Mouse (Mus musculus) cerebral cortex, adult 2 months (tissue): ENCODE results near the gene Prss54.

ENCODE experiments used
- WGBS: fragments of 180-500 bp; shearing (Covaris S2); methylation state at CpG from one replicate; pipeline ENCODE4 v1.1.7; 2018; 5-methylcytosine and 5-hydroxymethylcytosine counted together

Gene Prss54

GRCm38 (mm10) chr8:95576240-95576639 is at the start of gene Prss54:
TSS of gene Prss54 (minus strand) at chr8:95576340.
- WGBS = 67% methylated on average over 10 of the region's 10 CpGs

DNA sequence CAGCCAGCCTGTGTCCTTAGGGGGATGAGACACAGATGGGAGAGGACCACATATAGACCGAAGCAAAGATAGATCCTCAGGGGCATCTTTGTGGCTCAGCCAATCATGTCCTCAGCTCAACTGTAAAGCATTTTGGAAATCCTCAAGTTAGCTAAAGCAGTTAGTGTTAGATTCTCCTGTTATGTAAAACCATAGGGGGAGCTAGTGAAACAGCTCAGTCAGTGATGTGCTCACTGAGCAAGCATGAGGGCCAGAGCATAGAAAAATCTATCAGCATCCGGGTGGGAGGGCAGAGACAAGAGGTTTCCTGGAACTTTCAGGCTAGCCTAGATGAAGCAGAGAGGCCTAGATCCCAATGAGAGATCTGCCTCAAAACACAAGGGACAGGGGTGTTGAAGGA is 48.7 kb upstream of the Prss54 start:
- 58% methylated on average over 2 of the region's 2 CpGs for WGBS

- WGBS = 77% methylated on average over 2 of the region's 2 CpGs
Observed at GRCm38 (mm10) chr8:95620046-95620445, 43.9 kb upstream of the Prss54 start.

DNA sequence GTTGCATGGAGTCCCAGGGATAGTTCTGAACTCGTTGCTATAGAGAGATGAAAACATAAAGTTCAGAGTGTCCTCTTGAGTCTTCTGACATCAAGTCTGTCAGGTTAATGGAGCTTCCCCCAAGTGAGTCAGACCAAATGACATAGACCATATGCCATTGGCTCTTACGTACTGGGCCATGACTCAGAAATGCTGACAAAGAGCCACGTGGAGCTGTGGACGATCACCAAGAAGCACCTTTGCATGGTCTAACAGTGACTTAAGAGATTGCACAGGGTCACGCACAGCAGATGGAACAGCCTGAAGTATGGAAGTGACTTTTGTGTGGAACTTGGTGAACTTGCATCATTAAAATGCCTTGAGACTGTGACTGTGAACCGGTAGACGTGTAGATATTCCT is 40.2 kb upstream of the Prss54 start:
- WGBS = 92% methylated on average over 7 of the region's 7 CpGs

- WGBS = 79% methylated on average over 5 of the region's 5 CpGs
Observed at GRCm38 (mm10) chr8:95611769-95612168, 35.6 kb upstream of the Prss54 start.

GRCm38 (mm10) chr8:95610749-95611148 is 34.6 kb upstream of the Prss54 start:
- 72% methylated on average over 14 of the region's 14 CpGs for WGBS

GRCm38 (mm10) chr8:95609406-95609805 is 33.3 kb upstream of the Prss54 start:
- WGBS = 81% methylated on average over 5 of the region's 5 CpGs

DNA sequence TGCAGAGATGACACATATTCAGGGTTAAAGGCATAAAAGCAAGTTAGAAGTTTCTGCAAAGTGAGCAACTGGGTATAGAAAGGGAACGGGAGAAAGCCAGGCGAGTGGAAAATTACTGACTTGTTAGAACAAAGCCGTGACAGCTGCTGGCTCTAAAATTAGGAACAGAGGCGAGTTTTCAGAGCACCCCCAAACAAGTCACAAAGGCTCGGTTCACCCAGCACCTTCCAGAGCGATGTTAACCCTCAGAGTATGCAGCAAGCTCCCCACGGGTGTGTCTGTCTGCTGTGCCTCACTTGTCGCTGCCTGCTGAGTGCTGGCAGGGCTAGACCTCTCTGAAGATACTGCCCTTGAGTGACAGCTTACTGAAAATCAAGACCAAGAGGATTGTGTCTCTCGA is 31.1 kb upstream of the Prss54 start:
- 21% methylated on average over 9 of the region's 9 CpGs for WGBS

DNA sequence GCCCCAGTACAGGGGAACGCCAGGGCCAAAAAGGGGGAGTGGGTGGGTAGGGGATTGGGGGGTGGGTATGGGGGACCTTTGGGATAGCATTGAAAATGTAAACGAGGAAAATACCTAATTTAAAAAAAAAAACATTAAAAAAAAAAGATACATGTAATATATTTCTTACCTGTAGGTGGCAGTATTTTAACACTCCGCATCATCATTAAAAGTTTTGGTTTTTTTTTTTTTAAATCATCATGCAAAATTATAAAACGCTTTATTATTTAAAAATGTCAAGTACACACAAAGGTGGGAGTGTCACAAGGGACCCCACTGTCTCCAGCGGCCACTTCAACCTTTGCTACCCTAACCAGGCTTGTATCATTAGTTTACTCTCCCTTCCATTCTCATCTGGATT is 30.4 kb upstream of the Prss54 start:
- 14% methylated on average over 4 of the region's 5 CpGs for WGBS

- 81% methylated on average over 2 of the region's 2 CpGs for WGBS
Observed at GRCm38 (mm10) chr8:95602168-95602567, 26.0 kb upstream of the Prss54 start.

DNA sequence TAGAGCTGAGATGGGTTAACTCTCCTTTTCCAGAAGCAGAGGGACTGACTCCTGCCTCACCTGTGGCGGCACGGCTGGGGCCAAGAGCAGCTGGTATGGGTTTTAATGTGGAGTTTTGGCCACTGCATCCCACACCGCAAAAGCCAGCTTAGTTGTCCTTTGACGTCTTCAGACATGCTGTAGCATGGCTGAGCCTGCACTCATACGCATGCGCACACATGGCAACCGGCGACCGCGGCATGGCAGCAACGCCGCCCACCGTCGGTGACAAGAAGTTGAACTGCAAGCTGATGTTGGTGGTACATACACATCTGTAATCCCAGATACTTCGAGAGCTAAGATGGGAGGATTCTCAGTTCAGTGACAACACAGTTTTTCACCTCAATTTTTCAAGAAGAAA is 25.2 kb upstream of the Prss54 start:
- 76% methylated on average over 15 of the region's 15 CpGs for WGBS

DNA sequence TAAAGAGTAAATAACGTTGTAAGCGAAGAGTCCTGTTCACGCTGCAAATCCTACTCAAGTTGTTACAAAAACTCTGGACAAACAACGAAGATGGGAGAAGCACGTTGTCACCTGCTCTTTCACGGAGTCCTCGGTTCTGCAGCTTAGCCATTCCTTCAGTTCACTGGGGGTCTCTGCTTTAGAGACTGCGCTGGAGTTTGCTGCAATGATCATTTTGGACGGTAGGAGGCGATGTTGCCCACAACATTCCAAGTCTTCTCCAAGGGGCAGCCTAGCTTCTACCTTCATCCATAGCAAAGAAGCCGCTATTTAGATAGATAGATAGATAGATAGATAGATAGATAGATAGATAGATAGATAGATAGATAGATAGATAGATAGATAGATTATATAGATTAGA is 23.7 kb upstream of the Prss54 start:
- 11% methylated on average over 11 of the region's 11 CpGs for WGBS

DNA sequence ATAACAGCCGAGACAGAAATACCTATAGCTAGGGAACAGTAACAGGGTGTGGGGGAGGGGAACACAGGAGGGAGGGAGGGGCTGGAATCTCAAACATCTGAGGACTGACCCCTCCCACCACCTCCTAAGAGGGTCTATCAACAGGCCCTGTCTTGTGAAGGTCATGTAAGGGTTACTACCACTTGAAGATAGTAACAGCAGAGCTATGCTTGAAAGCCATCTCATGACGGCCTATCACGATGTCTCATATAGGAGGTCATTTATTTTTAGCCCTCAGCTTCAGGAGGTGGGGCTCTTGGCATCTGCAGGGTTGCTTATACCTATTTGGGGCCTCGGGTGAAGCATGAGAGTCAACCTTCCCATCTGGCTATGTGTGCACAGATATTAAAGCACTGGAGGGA is 20.7 kb upstream of the Prss54 start:
- WGBS = 66% methylated on average over 4 of the region's 4 CpGs

DNA sequence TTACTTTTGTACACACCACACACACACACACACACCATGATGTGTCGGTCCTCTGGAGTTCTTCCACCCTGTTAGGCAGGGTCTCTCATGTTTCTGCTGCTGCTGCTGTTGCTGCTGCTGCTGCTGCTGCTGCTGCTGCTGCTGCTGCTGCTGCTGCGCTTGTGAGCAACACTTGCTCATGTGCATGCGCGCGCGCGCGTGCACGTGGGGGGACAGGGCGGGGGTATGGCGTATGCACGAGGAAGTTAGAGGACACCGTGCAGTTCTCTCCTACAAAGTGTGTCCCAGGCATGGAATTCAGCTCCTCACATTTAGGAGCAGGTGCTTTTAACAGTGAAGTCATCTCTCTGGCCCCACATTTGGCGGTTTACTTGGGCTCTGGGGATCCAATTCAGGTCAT is 19.0 kb upstream of the Prss54 start:
- WGBS = 83% methylated on average over 14 of the region's 14 CpGs

DNA sequence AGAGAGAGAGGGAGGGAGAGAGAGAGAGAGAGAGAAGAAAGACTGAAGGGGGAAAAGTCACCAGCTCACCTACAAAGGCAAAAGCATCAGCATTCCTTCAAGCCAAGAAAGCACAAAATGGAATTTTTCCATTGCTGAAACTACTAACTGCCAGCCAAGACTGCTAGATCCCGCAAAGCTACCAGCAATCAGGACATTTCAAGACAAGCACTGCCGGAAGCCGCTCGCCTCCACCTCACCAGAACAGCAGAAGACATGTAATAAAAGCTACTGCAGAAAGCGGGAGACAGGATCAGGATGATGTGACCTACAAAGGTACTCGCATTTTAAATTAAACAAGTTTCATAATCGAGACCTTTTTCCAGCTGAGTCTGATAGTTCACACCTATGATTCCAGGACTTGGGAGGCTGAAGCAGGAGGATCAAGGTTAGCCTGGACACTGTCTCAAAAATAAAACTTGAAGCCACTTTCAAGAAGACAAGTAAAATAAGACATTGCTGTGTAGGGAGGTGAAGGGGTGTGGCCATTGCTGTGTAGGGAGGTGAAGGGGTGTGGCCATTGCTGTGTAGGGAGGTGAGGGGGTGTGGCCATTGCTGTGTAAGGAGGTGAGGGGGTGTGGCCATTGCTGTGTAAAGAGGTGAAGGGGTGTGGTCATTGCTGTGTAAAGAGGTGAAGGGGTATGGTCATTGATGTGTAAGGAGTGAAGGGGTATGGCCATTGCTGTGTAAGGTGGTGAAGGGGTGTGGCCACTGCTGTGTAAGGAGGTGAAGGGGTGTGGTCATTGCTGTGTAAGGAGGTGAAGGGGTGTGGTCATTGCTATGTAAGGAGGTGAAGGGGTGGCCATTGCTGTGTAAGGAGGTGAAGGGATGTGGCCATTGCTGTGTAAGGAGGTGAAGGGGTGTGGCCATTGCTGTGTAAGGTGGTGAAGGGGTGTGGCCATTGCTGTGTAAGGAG is 17.6 kb upstream of the Prss54 start:
- 40% methylated on average over 7 of the region's 7 CpGs for WGBS

DNA sequence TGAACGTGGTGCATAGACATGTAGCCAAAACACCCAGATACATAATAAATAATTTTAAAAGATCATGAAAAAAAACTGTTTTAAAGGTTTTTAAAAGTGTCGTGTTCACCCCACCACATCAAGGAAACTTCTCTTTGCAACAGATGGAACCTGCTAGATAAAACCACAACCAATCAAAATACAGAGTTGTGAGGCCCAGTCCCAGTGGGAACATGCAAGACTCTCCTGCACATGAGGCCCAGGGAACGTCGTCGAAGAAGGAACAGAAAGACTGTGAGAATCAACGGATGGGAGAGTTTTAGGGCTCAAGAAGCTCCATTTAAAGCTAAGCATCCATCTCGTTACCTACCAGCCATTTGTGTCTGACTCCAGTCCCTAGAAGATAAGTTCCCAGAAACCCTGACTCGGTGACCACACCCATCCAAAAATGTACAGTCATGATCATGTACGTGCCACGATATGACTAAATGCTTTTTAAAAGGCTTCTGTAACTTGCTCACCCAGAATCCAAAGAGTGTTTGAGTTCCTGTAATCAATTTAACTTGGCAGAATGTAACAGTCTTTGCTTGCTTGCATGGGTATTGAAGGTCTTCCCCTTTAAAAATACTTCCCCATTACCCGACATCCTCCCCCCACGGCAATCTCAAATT is 16.1 kb upstream of the Prss54 start:
- WGBS = 79% methylated on average over 12 of the region's 12 CpGs

DNA sequence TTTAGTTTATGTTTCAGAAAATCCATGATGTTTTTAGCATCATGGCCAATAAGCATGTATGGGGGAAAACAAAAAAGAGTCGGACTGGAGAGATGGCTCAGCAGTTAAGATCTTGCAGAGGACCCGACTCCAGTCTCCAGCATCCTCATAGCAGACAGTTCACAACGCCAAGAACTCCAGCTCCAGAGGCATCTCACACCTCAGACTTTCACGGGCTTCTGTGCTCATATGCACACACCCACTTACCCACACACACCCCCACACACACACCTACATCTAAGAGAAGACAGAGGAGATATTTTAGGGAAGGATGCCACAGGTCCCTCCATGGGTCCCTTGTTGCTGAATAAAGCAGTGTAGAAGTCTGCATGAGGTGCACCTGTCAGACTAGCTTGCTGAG is 14.4 kb upstream of the Prss54 start:
- WGBS = 41% methylated on average over 4 of the region's 4 CpGs

GRCm38 (mm10) chr8:95589282-95589681 is 13.1 kb upstream of the Prss54 start:
- 64% methylated on average over 10 of the region's 10 CpGs for WGBS

DNA sequence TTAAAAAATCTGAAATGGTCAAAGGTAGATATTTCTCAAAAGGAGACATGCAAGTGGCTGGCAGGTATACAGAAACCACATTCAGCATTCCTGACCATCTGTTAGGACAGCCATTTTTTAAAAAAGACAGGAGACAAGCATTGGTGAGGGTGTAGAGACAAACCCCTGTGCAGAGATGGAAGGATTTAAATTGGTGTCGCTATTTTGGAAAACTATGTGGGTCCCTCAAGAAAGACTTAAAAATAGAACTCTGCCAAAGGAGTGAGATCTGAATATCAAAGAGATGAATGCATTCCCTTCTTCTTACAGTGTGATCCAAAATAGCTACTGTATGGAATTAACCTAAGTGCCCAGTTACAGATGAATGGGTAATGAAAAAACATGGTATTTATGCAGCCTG is 11.2 kb upstream of the Prss54 start:
- WGBS = 50% methylated on average over 1 of the region's 1 CpGs

DNA sequence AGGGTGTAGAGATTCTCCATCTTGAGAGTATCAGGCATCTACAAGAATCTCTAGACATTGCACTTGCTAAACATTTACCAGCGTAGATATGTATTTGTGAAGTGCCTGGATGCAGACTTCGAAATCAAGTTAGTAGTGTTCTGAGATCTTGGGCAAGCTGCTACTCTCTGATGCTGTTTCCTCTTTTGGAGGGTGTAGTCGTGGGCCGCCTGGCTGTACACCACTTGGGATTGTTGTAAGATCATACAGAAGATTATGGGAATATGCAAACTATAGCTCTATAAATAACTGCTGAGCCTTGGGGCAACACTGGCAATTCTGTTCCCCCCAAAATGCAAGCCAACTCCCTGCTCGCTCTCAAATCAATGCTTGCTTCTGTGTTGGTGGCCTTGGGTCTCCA is 3.0 kb downstream of the Prss54 start:
- 67% methylated on average over 5 of the region's 5 CpGs for WGBS

GRCm38 (mm10) chr8:95566809-95567208 is 9.3 kb downstream of the Prss54 start:
- 79% methylated on average over 6 of the region's 6 CpGs for WGBS

DNA sequence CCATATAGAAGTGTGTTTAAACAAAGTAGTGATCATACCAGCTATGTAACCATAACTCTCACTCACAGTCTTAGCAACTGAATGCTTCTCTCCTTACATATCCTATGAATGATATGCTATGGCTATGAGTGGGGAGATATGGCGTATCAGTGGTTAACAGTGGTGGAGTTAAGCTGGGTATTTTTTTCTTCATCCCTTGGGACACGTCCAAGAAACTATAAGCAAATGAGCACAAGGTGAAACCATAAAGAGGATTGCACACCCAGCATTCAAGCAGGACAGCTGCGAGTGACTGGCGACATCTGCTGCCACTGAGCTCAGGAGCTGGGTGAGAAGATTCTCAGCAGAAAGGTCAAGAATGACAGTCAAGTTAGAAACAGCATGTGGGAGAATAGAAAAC is 9.9 kb downstream of the Prss54 start:
- WGBS = 63% methylated on average over 4 of the region's 4 CpGs

GRCm38 (mm10) chr8:95555963-95556362 is 20.2 kb downstream of the Prss54 start:
- 85% methylated on average over 2 of the region's 2 CpGs for WGBS
